Mouse (Mus musculus) T-cell, adult 2 months (primary cell): ENCODE measurements around the gene Mdm2.

Source experiments
- DNase-seq: peaks from one replicate; pipeline ENCODE4 v3.0.0; 2022; ENCODE audit warnings: low spot score

Mdm2 gene

DNA sequence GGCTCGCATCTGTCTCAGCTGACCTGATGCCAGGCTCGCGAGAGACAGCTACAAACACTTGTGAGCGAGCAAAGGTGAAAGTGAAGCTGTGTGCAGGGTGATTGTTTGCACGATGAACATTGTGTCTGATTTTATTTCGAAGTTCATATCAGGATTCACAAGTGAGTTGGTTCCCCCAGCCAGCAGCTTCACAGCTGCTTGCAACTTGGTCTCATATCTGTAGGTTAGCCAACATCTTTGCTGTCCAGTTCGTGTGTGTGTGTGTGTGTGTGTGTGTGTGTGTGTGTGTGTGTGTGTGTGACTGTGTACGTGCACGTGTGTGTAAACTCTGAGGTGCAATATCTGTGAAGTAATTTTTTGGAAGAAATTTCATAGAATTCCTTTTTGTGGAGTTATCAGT lies 55.1 kb downstream of the Mdm2 start:
- no peak for DNase-seq

DNA sequence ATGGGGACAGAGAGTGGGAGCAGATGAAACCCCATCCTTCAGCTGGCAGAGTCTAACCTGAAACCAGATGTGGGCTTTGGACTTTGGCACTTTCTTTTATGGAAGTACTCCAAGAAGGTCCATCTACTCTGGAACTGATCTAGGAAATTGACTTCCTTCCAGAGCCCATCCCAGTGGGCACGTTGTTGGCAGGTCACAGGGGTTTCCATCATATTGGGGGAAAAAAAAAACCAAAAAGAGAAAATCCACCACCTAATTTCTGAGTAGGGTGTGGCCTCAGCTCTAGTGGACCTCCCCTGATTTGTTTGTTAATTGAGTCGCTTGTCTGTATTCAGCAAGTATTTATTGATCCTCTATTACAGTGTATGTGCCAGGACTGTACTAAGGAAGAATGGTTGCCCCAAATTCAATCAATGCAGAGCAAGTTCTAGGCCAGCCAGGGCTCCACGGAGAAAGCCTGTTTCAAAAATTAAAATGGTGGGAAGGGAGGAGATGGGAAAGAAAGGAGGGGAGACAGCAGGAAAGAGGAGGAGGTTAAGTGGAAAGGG lies 55.9 kb downstream of the Mdm2 start:
- no peak for DNase-seq

DNA sequence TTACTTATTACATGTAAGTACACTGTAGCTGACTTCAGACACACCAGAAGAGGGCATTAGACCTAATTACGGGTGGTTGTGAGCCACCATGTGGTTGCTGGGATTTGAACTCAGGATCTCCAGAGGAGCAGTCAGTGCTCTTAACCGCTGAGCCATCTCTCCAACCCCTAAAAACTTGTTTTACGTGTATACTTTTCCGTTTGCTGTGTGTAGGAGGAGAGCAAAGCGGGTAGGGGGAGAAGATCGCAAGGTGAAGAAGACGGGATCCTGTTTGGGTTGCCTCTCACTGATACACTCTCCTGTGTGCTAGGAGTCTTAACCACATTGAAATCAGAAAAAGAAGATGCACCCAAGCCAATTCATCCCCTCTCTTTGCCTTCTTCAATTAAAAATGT lies 56.8 kb downstream of the Mdm2 start:
- no peak for DNase-seq

DNA sequence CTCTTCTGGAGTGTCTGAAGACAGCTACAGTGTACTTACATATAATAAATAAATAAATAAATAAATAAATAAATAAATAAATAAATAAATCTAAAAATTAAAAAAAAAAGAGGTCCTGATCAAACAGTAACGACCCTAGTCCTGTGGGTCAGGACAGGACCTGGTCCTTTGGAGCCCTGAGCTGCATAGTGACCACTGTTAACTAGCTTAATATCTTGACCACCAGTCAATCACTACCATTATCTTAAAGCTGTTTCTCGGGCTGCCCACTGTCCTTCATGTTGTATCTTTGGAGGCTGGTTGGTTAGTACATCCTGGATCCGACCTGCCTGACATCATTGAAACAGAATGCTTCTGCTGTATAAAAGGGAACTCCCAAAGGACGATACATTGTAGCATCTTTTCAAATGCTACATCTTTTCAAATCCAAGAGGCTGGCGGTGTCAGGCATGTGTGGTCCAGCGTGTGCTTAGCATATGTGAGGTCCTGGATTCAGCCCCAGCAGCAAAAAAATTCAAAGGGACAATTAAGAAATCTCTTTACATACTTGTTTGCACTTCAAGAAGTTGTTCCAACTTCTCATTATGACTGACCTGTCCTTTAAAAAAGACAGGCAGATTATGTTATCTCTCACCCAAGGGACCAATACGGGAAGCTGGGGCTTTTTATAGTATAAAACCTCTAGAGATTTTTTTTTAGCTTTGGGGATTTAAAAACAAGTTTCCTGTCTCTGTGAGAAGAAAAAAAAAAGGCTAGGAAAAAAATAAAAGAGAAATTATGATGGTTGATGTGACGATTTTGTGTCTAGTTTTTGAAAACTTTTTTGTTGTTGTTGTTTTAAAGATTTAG lies 57.4 kb downstream of the Mdm2 start:
- no peak for DNase-seq

DNA sequence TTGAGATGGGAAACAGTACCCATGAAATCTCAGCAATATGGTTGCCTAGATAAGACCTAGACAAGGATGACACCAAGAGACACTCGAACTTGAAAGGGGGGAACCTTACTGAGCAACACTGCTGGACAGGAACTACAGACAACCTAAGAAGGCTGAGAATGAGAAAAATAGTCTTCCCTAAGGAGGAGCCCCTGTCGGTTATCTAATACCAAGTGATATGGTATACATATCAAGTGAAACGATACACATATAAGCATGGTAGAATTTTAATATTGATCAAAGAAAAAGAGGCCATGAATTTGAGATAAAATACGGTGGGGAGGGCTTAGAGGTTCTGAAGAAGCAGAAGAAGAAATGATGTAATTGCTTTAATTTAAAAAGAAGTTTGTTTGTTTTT lies 58.2 kb downstream of the Mdm2 start:
- DNase-seq: no peak

DNA sequence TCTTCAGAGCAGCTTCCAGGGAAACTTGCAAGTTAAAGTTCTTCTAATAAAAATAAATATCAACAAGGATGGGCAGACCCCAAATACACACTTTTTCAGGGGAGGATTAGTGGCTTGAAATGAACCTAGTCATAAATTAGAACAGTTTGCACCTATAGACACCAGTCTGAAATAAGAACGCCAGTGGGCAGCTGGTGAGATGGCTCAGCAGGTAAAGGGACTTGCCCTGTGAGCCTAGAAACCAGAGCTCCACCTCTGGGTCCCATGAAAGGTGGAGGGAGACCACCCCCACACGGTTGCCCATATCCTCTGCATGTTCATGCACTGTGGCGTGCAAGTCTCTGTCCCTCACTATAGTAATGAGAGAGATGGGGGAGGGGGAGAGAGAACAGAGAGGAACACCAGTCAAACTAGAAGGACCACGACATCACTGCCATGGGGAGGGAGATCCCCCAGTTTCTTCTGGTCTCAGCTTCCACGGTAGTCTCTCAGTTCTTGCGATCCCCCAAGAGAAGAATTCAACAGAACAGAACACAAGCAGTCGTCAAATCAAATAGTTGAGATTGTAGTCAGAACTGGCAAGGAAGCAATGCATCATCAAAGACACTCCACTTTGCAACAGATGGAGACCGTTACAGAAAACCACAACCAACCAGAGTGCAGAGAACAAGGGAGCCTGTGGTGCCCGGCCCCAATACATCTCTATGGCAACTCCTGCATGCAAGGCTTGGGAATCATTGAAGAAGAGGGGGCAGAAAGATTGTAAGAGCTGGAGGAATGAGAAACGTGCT lies 58.8 kb downstream of the Mdm2 start:
- DNase-seq: peak; percentile 14

DNA sequence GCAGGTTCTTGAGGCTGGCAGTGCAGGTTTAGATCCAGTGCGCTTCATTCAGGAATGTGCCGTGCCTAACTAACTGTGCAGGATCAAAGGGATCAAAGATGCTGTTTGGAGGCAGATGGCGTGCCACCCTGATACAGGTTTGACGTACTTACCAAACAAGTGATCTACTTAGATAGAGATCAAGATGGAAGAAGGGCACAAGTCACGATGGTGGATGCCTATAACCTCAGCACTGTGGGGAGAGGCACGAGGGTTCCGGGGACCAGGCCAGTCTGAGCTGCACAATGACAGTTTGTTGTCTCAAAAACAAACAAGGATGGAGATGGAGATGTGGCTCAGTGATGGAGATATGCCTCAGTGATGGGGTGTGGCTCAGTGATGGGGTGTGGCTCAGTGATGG lies 59.8 kb downstream of the Mdm2 start:
- DNase-seq: no peak

DNA sequence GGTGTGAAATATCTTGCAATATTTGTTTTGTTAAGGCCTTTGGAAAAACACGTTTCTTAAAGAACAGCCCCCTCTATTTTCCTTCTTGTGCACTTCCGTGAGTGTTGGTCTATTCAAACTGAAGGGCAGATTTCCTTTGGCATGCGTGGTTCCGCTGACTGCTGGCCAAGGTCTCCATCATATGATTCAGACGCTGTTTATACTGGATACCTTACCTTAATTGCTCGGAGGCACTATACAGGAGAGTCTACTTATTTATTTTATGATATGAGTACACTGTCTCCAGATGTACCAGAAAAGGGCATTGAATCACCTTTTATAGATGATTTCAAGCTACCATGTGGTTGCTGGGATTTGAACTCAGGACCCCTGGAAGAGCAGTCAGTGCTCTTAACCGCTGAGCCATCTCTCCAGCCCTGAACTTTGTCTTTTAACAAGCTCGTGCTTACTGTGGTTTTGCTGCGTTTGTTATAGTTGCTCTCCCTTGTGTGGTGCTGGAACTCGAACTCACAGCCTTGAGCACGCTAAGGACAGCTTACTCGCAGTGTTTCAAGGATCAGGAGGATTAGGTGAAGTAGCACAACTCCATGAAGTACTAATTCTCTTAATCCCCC lies 60.4 kb downstream of the Mdm2 start:
- DNase-seq: no peak

DNA sequence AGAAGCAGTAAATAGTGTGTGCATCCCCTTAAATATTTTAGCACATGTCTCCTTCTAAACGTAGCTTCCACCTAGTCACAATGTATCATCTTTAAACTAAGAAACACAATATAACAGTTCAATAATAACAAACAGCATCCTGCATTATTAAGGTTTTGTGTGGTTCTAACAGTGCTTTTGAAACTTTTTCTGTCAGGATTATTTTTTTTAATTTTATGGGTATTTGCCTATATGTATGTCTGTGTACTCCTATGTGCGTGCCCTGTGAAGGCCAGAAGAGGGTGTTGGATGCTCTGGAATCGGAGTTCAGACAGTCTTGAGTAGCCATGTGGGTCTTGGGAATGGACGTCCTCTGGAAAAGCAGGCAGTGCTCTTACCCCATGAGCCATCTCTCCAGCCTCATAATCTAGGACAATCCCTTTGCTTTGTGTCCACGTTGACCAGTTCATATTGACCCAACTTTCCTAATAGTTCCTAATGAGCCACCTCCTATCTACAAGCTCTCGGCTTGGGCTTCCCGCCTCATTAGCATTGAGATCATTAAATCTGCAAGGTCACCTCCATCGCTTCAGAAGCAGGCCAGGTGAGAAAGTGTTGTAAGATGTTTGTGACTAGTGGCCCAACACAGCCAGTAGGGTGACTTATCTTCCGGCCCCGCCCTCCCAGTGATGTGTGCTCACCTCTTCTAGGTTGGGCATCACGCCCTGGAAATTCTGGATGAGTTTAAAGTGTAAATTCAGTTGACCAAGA lies 61.1 kb downstream of the Mdm2 start:
- no peak for DNase-seq

DNA sequence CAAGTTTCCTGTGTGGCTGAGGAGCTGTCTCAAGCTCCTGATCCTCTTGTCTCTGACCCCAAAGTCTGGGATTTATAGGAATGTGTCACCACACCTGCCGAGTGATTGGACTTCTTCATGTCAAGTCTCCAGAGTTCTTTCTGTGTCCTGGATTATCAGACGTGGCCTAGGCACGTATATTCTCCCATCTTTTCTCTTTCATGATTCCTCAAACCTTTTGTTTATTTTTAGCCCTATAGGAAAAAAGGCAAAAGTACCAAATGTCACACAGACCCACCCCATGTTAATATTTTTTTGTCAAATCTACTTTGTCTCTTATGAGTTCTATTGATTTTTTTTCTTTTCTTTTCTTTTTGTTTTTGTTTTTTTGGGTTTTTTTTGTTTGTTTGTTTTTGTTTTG lies 61.9 kb downstream of the Mdm2 start:
- no peak for DNase-seq

DNA sequence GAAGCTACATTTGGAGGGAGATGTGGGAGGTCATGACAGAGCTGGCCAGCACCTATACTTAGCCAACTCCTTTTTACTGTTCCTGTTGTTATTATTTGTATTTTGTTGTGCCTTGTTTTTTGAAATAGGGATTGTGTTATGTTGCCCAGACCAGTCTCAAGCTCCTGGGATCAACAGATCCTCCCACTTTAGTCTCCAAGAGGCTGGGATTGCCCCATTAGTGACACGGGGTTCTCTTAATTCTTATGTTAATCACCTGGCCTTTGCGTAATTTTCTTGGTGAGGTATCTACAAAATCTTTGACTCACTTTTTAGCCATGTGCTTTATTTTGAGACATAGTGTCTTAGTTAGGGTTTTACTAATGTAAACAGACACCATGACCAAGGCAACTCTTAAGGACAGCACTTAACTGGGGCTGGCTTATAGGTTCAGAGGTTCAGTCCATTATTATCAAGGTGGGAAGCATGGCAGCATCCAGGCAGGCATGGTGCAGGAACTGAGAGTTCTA lies 62.5 kb downstream of the Mdm2 start:
- no peak for DNase-seq

DNA sequence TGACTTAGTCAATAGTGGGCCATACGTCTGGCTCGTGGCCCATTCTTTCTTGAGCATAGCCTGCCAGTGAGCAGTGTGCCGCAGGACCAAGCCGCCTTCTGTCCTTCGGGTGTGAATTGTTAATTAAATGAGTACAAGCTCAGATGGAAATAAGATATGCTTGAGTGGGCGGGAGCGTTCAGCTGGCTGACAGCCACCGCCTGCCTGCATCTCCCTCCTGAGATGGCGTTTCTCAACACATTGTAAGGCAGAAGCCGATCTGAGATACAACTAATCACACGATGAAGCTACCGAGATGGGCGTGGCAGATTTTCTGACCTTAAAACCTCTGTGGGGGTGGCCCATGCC lies 63.4 kb downstream of the Mdm2 start:
- DNase-seq: no peak

DNA sequence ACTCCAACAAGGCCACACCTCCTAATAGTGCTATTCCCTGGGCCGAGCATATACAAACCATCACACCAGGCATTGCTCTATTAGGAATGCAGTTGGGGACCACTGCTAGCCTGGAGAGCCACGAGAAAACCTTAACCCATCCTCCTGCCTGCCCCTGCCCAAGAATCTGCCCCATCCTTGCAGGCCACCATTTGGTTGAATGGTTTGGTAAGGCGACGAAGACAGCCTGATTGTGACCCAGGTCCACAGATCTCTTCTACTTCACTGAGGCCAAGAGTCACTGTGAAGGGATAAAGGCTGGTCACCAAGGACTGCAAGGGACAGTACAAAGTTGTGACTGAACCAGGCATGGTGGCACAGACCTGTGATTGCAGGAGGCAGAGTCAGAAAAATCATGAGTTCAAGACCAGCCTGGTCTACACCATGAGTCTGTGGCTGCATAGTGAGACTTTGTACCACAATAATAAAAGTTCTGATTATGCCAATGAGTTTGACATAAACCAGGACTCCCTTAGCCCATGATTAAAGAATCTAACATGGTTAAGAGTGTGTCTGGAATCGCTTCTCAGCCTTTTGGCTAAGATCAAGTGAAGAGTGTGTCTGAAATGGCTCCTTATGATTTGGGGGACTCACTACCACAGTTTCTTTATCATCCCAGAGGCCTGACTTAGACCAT lies 63.9 kb downstream of the Mdm2 start:
- no peak for DNase-seq

DNA sequence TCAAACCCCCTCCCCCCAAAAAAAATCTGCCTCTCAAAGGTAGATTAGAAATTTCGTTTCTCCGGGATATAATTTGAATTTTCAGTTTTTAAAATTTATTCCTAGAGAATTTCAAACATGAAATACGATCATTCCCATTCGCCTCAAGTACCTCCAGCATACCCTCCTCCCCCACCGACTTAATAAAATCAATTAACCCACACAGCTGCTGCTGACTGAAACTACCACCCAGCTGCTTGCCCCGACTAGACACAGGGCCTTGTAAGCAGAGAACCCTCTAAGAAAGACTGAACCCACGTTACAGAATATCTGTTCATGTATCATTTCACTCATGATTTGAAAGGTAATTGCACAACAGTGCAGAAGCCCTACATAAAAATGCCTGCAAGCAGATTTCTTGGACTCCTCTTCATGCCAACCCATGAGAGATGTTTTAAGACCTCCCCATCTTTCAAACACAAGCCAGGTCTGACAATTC lies 65.0 kb downstream of the Mdm2 start:
- no peak for DNase-seq

DNA sequence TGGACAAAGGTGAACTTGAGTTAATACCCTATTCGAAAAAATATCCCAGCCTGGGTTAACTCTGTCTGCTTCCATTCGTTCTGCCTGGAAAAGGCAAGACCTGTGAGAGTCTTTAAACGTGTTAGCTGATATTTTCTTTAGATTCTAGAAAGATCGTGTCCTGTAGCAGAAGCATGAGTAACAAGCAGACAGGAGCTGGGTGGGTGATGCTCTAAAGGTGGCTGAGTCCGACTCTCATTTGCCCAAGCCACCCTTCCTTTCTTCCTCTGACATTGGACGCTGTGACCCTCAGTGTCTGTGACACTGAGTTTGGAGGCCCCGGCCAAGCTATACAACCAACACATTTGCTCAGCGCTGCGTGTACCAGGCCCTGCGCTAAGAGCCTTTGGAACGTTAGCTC lies 65.7 kb downstream of the Mdm2 start:
- DNase-seq: no peak

DNA sequence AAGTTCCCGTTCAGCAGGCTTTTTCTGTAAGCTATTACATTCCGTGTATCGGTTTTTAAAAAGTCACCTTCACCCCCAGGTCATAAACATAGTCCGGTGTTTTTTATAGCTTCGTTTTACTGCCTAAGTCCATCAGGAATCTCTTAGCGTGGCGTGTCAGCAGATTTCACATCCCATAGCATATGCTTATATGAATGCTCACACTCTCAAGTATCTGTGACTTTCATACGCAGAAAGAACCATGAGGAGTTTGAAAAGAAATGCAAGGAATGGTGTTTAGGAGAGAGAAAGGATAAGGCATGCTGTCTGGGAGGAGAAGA lies 66.2 kb downstream of the Mdm2 start:
- no peak for DNase-seq

DNA sequence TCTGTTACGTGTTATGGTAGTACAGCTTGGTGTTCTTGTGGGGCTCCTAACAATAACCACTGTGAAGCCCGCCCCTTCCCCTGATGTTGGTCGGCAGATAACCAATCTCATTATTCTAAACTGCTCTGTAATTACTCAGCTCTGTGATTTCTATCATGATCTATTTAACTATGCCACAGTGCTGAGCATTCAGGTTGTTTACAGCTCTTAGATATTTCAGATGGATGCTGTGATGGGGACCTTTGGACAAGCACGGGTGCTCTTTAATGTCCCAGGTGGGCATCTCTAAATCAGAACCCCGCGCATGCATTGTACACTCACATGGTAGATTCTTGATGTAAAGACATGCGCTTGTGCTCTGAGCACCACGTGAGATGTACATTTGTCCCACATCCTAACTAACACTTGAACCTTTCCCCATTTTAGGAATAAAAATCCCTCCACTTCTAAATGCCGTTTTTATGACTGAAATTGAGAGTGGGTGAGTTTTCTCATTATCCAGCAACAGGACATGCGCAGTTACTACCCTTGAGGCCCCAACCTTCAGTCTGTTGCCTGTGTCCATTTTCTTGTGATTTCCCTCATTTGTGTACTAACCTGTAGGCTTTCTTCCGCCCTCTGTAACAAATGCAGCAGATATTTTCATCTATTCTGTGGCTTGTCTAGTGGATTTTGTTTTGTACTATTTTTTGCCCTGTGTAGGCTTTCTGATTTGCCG lies 66.7 kb downstream of the Mdm2 start:
- DNase-seq: no peak

DNA sequence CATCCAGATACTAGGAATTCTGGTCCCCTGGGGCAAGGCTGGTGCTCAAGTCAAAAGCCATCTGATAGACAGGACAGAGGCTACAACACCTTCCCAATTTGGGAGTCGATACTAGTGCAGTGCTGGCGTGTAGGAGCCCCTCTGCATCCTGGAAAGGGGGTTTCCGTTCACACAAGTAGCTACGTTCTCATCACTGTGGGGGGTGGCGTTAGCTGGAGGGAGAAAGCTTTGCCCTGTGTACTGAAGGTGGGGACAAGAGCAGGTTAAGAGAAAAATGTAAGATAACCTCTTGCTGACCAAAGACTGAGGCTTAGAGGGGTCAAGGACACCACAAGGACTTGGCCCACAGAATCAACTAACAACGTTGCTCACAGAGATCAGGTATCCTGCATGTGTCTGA lies 67.3 kb downstream of the Mdm2 start:
- DNase-seq: no peak

DNA sequence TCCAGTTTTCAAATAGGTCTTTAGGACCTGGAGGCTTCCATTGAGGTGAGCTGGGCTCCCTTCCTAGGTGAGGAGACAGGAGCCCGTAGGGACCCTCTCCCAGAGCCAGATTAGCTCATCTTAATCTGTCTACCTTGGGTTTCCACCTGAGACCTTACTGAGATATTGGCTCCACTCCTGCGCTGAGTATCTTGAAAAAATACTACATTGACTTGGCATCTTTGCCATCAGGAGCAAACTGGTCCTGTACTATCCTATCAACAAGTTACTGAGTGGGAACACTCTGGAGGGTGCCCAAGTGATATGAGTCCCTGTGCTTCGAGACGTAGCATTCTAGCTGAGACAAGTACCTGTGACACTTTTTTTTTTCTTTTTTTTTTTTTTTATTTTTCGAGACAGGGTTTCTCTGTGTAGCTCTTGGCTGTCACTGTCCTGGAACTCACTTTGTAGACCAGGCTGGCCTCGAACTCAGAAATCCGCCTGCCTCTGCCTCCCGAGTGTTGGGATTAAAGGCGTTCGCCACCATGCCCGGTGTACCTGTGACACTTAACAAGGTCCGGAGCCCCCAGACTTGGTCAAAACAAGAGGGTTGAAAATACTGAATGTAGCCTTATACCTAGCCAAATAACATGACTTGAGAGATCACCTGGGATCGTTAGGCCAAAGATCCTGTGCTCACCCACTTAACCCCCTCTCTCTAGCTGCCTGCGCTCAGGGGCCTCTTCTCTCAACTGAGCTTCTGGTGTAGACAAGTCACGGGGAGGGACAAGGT lies 67.9 kb downstream of the Mdm2 start:
- no peak for DNase-seq

DNA sequence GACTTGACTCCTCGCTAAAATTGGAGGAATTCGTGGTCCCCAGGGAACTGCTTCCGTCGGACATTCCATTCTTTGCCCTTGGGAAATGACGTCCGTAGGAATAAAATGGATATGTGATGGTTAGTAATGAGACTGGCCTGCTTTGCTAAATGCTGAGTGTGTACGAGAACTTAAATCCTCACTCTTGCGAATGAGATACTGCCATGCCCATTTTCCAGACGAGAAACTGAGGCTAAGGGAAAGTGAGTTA lies 68.4 kb downstream of the Mdm2 start:
- no peak for DNase-seq
